Mouse (Mus musculus) mesoderm, embryonic 11.5 days (tissue): ENCODE measurements around the gene Gm17555.
"Not testable (repeated sequence)": the region's sequence is repeated elsewhere in the genome, so short reads cannot be mapped to it uniquely, and the experiment has no call there.

Source experiments
- DNase-seq: peaks from one replicate; pipeline ENCODE4 v3.0.0-alpha.2; 2012; ENCODE audit warnings: low read depth, low spot score

The Gm17555 gene

GRCm38 (mm10) chr2:126214800-126215199 lies at the start of gene Gm17555:
Gene Gm17555 (plus strand): TSS chr2:126215100.
- DNase-seq = not testable (repeated sequence)

GRCm38 (mm10) chr2:126165277-126166018 lies 49.5 kb upstream of the Gm17555 start:
- DNase-seq = no peak

GRCm38 (mm10) chr2:126166335-126166734 lies 48.6 kb upstream of the Gm17555 start:
- no peak for DNase-seq

- DNase-seq = no peak
These were observed 47.9 kb upstream of the Gm17555 start for GRCm38 (mm10) chr2:126166848-126167617.

GRCm38 (mm10) chr2:126171427-126171826 lies 43.5 kb upstream of the Gm17555 start:
- DNase-seq = no peak

GRCm38 (mm10) chr2:126191306-126191705 lies 23.6 kb upstream of the Gm17555 start:
- no peak for DNase-seq

GRCm38 (mm10) chr2:126192129-126192528 lies 22.8 kb upstream of the Gm17555 start:
- no peak for DNase-seq

- no peak for DNase-seq
These were observed 19.1 kb upstream of the Gm17555 start for GRCm38 (mm10) chr2:126195631-126196356.

- no peak for DNase-seq
These were observed 15.9 kb upstream of the Gm17555 start for GRCm38 (mm10) chr2:126198971-126199370.

GRCm38 (mm10) chr2:126211011-126211680 lies 3.8 kb upstream of the Gm17555 start:
- DNase-seq = no peak

- DNase-seq = no peak
These were observed 12.7 kb downstream of the Gm17555 start for GRCm38 (mm10) chr2:126227581-126227980.

- DNase-seq = no peak
These were observed 16.8 kb downstream of the Gm17555 start for GRCm38 (mm10) chr2:126231731-126232130.

GRCm38 (mm10) chr2:126236905-126237304 lies 22.0 kb downstream of the Gm17555 start:
- DNase-seq = no peak

GRCm38 (mm10) chr2:126245446-126245845 lies 30.5 kb downstream of the Gm17555 start:
- DNase-seq = no peak

- no peak for DNase-seq
These were observed 33.6 kb downstream of the Gm17555 start for GRCm38 (mm10) chr2:126248536-126248935.

- DNase-seq = no peak
These were observed 37.3 kb downstream of the Gm17555 start for GRCm38 (mm10) chr2:126252211-126252610.
